Mouse (Mus musculus): ENCODE results near the gene Ehmt1. TPM values are rescaled to one million over a fixed set of nuclear protein-coding genes. Genes with fewer than 3 reads are reported as not detected.

The Ehmt1 gene
- 107 to 123 TPM (median 119 TPM) in 4 replicates for total RNA-seq (2023; ENCODE audit: inconsistent age)

DNA sequence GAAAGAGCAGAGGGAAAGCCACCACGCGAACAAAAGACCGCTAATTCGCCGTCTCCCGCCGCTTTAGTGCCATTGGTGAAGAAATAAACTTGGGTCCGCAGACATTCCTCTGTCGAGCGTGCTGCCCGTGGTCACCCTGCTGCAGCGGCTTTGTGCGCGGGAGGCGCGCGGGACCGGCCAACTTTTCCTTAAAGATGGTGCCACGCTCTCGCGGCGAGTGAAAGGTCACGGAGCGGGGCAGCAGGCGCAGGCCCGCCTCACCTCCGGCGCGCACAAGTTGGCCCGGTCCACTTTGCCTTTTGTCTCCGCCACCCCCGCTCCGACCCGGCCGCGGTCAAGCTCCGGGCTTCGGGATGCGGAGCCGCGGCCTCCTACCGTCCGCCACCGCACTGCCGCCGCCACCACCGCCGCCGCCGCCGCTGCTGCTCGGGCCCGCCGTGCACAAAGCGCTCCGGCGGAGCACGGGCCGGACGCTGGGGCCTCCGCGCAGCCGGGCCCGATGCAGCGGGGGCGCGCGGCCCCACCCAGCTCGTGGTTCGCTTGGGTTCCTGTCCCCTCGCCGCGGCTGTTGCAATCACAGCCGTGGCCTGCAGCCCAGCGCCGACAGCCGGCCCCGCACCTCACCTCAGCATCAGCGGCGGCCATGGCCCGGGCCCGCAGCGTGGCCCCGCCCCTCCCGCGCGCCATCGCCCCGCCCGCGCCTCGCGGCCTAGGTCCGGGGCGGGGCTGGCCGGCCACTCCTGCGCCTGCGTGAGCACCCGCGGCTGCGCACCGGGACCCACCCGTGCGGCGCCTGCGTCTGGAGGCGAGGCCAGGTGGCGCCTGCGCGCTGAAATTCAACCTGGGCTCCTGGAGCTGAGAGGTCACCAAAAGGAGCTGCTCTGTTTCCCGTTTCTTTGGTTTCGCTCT lies at the start of gene Ehmt1:
TSS of gene Ehmt1 (minus strand) at position 685 of the 909 bp plus-strand sequence.

DNA sequence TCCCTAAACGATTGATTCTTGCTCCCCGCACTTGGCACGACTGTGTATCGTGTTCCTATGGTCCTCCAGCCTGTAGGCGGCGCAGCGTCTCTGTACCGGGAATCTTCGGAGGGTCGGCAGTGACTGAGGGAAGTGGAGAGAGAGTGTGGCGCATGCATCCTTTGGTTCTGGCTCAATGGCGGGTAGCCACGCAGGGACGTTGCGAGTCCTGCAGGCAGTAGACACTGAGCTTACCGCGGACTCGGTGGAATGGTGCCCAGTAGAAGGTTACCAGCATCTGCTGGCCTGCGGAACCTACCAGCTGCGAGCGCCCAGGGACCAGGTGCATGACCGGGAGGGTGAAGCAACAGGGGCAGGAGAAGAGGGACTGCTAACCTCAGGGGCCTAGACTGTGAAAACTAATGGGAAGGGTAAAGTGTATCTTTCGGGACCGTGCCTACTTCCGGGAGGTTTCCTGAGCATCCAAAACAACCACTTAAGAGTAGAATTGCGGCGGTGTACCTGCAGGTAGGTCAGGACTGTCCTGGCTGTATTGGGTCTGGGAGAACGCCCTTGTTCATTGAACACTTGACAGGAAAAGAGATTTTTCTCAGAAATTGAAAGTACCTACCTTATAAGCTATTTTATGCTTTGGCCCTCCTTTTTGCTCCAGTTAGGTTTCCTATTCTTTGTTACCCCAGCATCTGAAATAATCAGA lies 43.0 kb upstream of the Ehmt1 start, which contains the start of gene Dph7:
TSS of gene Dph7 (plus strand) at position 97 of the 697 bp plus-strand sequence.

DNA sequence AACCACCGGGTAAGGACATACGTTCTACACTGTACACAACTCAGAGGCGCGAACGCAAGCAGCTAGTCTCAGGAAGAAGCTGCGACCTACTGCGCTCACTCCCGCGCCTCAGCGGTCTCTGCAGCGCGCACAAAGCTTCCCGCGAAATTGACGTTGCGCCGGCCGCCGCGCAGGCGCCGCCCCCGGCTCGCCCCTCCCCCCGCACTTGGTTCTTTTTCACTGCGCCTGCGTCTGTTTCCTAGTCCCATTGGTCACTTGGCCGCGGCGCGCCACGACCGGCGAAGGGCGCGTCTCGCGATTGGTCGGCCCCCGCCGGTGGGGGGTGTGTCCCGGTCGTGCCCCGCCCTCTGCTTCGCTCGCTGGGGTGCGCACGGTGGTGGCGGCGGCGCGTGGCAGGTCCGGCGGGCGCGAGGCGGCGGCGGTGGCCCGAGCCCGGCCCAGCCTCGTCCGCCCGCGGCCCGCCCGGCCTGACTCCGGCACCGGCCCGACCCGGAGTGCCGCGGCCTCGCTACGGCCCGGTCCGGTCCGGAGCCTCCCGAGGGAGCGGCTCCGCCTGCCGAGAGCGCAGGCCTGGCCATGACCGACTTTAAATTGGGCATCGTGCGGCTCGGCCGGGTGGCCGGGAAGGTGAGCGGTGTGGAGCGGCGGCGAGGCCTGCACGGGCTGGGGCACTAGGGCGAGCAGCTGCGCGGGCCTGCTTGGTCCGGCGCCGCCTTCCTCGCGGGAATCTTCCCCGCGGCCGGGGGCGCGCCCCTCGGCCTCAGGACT lies 30.2 kb upstream of the Ehmt1 start, which contains the start of gene Zmynd19:
TSS of gene Zmynd19 (plus strand) at position 372 of the 768 bp plus-strand sequence.

DNA sequence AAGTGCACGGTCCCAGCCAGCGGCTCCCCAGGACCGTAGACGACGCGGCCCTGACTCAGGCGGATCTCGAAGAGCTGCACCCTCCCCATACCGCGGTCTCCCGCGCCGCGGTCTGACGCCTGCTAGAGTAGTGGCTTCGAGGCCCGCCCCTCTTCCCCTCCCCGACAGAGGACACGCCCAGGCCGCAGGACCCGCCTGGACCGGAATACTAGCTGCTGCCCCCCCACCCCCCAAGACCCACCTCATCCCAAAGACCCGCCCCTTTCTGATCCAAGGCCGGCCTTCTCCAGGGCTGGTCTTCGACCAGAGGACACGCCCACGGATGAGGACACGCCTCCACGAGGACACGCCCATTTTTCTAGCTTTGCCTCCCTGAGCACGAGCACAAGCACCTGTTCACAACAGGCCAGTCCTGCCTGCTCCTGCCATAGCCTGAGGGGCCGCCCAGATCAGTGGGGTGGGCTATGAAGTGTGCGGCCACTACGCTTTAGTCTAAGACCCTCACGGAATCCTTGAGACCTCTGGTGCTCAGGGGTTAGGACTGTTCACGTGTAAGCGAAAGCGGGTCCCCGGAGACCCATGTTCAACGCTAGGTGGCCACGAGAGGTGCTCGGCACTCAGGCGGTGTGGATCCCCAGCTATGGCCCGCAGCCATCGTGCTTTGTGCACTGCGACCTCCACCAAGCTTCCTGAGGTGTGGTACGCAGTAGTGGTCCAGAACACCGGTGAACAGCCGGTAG lies 15.8 kb upstream of the Ehmt1 start, which contains the start of gene Arrdc1:
TSS of gene Arrdc1 (minus strand) at position 196 of the 740 bp plus-strand sequence.

DNA sequence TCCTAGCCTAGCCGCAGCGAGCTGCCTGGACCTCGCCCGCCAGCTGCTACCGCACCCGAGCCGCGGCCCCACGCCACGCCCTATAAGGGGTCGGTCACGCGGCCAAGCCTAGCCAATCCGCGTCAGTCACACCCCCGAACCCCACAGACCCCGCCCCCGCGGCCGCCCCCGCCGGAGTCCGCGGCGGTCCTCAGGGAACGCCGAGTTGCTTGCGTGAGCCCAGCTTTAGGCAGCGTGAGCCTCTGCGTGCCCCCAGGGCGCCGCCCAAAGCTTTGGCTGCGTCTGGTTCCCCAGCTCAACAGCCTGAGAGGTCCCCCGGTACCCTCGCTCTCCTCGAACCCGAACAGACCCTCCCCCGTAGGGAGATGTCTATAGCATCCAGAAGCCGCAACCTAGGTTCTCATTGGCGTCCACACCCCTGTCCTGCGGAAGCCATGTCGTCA lies 156.3 kb downstream of the Ehmt1 start, which contains the start of gene Cacna1b:
TSS of gene Cacna1b (minus strand) at position 38 of the 443 bp plus-strand sequence.

Other genes with a start within 250 kb of the Ehmt1 start
- 0.06 to 0.84 TPM (median 0.38 TPM) in 3 of 4 replicates, not detected in the other for gene Cacna1b, start 156.5 kb downstream of the Ehmt1 start, total RNA-seq (2023; ENCODE audit: inconsistent age)
- 125 to 147 TPM (median 141 TPM) in 4 replicates for gene Arrdc1, start 15.6 kb upstream of the Ehmt1 start, total RNA-seq (2023; ENCODE audit: inconsistent age)
- gene Zmynd19, start 30.2 kb upstream of the Ehmt1 start, total RNA-seq (2023; ENCODE audit: inconsistent age): 13.7 to 21.0 TPM (median 17.2 TPM) in 4 replicates
- gene Dph7, start 42.8 kb upstream of the Ehmt1 start, total RNA-seq (2023; ENCODE audit: inconsistent age): 14.7 to 21.6 TPM (median 15.3 TPM) in 4 replicates
- 19.6 to 23.9 TPM (median 21.2 TPM) in 4 replicates for gene Mrpl41, start 55.5 kb upstream of the Ehmt1 start, total RNA-seq (2023; ENCODE audit: inconsistent age)
- gene Pnpla7, start 56.4 kb upstream of the Ehmt1 start, total RNA-seq (2023; ENCODE audit: inconsistent age): 117 to 130 TPM (median 125 TPM) in 4 replicates
- gene Nsmf, start 134.7 kb upstream of the Ehmt1 start, total RNA-seq (2023; ENCODE audit: inconsistent age): 39.7 to 51.9 TPM (median 44.9 TPM) in 4 replicates
- not detected in 4 replicates for gene Entpd8, start 160.7 kb upstream of the Ehmt1 start, total RNA-seq (2023; ENCODE audit: inconsistent age)
- gene Noxa1, start 175.5 kb upstream of the Ehmt1 start, total RNA-seq (2023; ENCODE audit: inconsistent age): not detected in 4 replicates